Mouse (Mus musculus): ENCODE data around the gene Cux2. TPM values are rescaled to one million over a fixed set of nuclear protein-coding genes. Genes with fewer than 3 reads are reported as not detected.

Cux2 gene
- polyA plus RNA-seq, 1 experiment = 1.2 TPM

DNA sequence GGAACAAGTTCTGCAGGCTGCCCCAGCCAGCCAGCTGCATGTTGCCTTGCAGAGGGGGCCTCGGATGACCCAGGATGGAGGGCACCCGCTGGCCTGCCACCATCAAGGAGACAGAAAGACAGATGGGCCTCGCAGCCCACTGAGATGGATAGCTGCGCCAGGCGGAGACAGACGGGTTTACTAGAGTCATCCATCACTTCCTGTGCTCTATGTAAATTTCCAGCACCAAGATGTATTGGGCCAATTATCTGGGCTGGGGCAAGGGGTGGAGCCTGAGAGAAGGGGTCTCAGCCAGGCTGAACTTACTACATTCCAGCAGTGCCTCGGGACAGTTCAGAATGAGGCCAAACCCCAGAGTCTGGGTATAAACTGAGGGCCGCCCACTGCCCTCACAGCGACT, 119.6 kb downstream of the Cux2 start:
- Histone ChIP-seq H3K4me3 (ENCODE audit: extremely low read depth, insufficient read depth, insufficient read length) (no peak overlapping the region), H3K4me1 (ENCODE audit: control insufficient read depth, insufficient read depth, insufficient read length) (no peaks in the 10 kb centered on the region), H3K27me3 (ENCODE audit: control insufficient read depth, insufficient read depth, low read length) (0 out of 2 replicates have a peak, but pooled peaks cover 1% of the 10 kb centered on the region), H3K27ac (ENCODE audit: insufficient read depth, low read length) (no peak overlapping the region), H3K36me3 (ENCODE audit: control insufficient read depth, insufficient read depth, low read length) (no peaks in the 10 kb centered on the region)
- DNase-seq (ENCODE audit: low read depth in 1 of 2, low spot score in 2 of 2) = no peak
- TF ChIP-seq POLR2A (IDR thresholded peaks at IDR 0.05; ENCODE audit: low read depth, low read length) (no peak), CTCF (IDR thresholded peaks at IDR 0.05; ENCODE audit: extremely low read depth, insufficient read depth, insufficient read length, insufficient replicate concordance) (no peak)
- WGBS = 48% methylated on average over 9 of the region's 9 CpGs

GRCm38 (mm10) chr5:121928362-121929000, 121.4 kb downstream of the Cux2 start:
- Histone ChIP-seq H3K36me3 (ENCODE audit: control insufficient read depth, insufficient read depth, low read length) (no peaks in the 10 kb centered on the region), H3K27me3 (ENCODE audit: control insufficient read depth, insufficient read depth, low read length) (0 out of 2 replicates have a peak, but pooled peaks cover 2% of the 10 kb centered on the region), H3K27ac (ENCODE audit: insufficient read depth, low read length) (no peak overlapping the region), H3K4me1 (ENCODE audit: control insufficient read depth, insufficient read depth, insufficient read length) (no peaks in the 10 kb centered on the region), H3K4me3 (ENCODE audit: extremely low read depth, insufficient read depth, insufficient read length) (no peak overlapping the region)
- 68% methylated on average over 17 of the region's 17 CpGs for WGBS
- TF ChIP-seq CTCF (IDR thresholded peaks at IDR 0.05; ENCODE audit: extremely low read depth, insufficient read depth, insufficient read length, insufficient replicate concordance) = no peak
- TF ChIP-seq POLR2A (IDR thresholded peaks at IDR 0.05; ENCODE audit: low read depth, low read length) = no peak
- no peak for DNase-seq (ENCODE audit: low read depth in 1 of 2, low spot score in 2 of 2)

GRCm38 (mm10) chr5:121926543-121926814, 123.4 kb downstream of the Cux2 start:
- H3K36me3 ChIP-seq (ENCODE audit: control insufficient read depth, insufficient read depth, low read length) = no peaks in the 10 kb centered on the region
- no peak overlapping the region for H3K4me3 ChIP-seq (ENCODE audit: extremely low read depth, insufficient read depth, insufficient read length)
- TF ChIP-seq POLR2A (IDR thresholded peaks at IDR 0.05; ENCODE audit: low read depth, low read length) (no peak), CTCF (IDR thresholded peaks at IDR 0.05; ENCODE audit: extremely low read depth, insufficient read depth, insufficient read length, insufficient replicate concordance) (no peak)
- no peaks in the 10 kb centered on the region for H3K4me1 ChIP-seq (ENCODE audit: control insufficient read depth, insufficient read depth, insufficient read length)
- 31% methylated on average over 2 of the region's 2 CpGs for WGBS
- no peak overlapping the region for H3K27ac ChIP-seq (ENCODE audit: insufficient read depth, low read length)
- no peak for DNase-seq (ENCODE audit: low read depth in 1 of 2, low spot score in 2 of 2)
- 0 out of 2 replicates have a peak, but pooled peaks cover 2% of the 10 kb centered on the region for H3K27me3 ChIP-seq (ENCODE audit: control insufficient read depth, insufficient read depth, low read length)

GRCm38 (mm10) chr5:121925751-121926542, 124.0 kb downstream of the Cux2 start:
- H3K4me1 ChIP-seq (ENCODE audit: control insufficient read depth, insufficient read depth, insufficient read length) = no peaks in the 10 kb centered on the region
- no peak overlapping the region for H3K4me3 ChIP-seq (ENCODE audit: extremely low read depth, insufficient read depth, insufficient read length)
- H3K36me3 ChIP-seq (ENCODE audit: control insufficient read depth, insufficient read depth, low read length) = no peaks in the 10 kb centered on the region
- 49% methylated on average over 28 of the region's 28 CpGs for whole genome bisulfite sequencing
- TF ChIP-seq POLR2A (IDR thresholded peaks at IDR 0.05; ENCODE audit: low read depth, low read length) (no peak), CTCF (IDR thresholded peaks at IDR 0.05; ENCODE audit: extremely low read depth, insufficient read depth, insufficient read length, insufficient replicate concordance) (no peak)
- H3K27ac ChIP-seq (ENCODE audit: insufficient read depth, low read length) = no peak overlapping the region
- H3K27me3 ChIP-seq (ENCODE audit: control insufficient read depth, insufficient read depth, low read length) = 0 out of 2 replicates have a peak, but pooled peaks cover 2% of the 10 kb centered on the region
- no peak for DNase-seq (ENCODE audit: low read depth in 1 of 2, low spot score in 2 of 2)

DNA sequence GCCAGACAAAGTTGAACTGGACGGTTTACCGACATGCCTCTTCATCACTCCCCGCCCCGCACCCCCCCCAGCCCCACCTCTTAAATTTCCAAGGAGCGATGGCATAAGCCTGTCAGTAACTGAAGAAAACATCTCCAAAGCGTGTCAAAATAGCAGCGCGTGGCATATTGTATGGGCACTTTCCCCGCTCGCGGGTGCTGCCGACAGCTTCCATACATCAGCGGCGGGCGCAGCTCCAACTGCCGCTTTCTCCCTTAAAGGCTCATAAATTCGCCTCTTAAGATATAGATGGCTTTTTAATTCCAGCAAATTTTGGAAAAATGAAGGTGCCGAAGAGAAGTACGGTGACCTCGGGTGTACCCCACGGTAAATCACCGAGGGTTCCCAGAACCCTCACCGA, 124.6 kb downstream of the Cux2 start:
- TF ChIP-seq CTCF (IDR thresholded peaks at IDR 0.05; ENCODE audit: extremely low read depth, insufficient read depth, insufficient read length, insufficient replicate concordance) (no peak), POLR2A (IDR thresholded peaks at IDR 0.05; ENCODE audit: low read depth, low read length) (no peak)
- Histone ChIP-seq H3K4me3 (ENCODE audit: extremely low read depth, insufficient read depth, insufficient read length) (no peak overlapping the region), H3K4me1 (ENCODE audit: control insufficient read depth, insufficient read depth, insufficient read length) (no peaks in the 10 kb centered on the region), H3K27me3 (ENCODE audit: control insufficient read depth, insufficient read depth, low read length) (0 out of 2 replicates have a peak, but pooled peaks cover 2% of the 10 kb centered on the region), H3K36me3 (ENCODE audit: control insufficient read depth, insufficient read depth, low read length) (no peaks in the 10 kb centered on the region), H3K27ac (ENCODE audit: insufficient read depth, low read length) (no peak overlapping the region)
- DNase-seq (ENCODE audit: low read depth in 1 of 2, low spot score in 2 of 2) = no peak
- 44% methylated on average over 23 of the region's 23 CpGs for WGBS

DNA sequence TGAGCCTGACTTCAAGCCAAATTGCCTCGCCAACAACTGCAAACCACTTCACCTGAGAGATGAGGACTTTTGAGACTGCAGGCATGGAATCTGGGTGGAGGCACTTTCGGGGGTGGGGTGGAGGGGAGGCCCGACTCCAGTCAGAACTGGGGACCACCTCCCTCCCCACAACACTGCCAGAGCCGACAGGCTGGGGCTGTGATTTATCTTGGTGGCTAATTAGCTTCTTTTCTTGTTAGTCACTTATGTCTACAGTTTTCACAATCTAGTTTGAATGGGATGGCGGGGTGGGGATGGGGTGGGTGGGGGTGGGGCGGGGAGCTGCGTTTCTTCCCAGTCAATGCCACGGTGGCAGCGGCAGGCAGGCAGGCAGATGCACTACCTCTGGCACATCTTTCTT, 125.5 kb downstream of the Cux2 start:
- H3K27me3 ChIP-seq (ENCODE audit: control insufficient read depth, insufficient read depth, low read length) = 0 out of 2 replicates have a peak, but pooled peaks cover 2% of the 10 kb centered on the region

More for the DNA sequence above, 125.5 kb downstream of the Cux2 start:
- H3K27ac ChIP-seq (ENCODE audit: insufficient read depth, low read length) = no peak overlapping the region
- no peaks in the 10 kb centered on the region for H3K36me3 ChIP-seq (ENCODE audit: control insufficient read depth, insufficient read depth, low read length)
- TF ChIP-seq POLR2A (IDR thresholded peaks at IDR 0.05; ENCODE audit: low read depth, low read length) (no peak), CTCF (IDR thresholded peaks at IDR 0.05; ENCODE audit: extremely low read depth, insufficient read depth, insufficient read length, insufficient replicate concordance) (no peak)
- 26% methylated on average over 9 of the region's 9 CpGs for WGBS
- no peak for DNase-seq (ENCODE audit: low read depth in 1 of 2, low spot score in 2 of 2)
- H3K4me1 ChIP-seq (ENCODE audit: control insufficient read depth, insufficient read depth, insufficient read length) = no peaks in the 10 kb centered on the region
- H3K4me3 ChIP-seq (ENCODE audit: extremely low read depth, insufficient read depth, insufficient read length) = no peak overlapping the region

All from spleen, adult 2 months (tissue).